Mouse (Mus musculus) midbrain, embryonic 11.5 days (tissue): ENCODE data around the gene P2rx7. TPM values are rescaled to one million over a fixed set of nuclear protein-coding genes. Genes with fewer than 3 reads are reported as not detected.

Experiments used
- microRNA-seq: library from miRNA; unstranded; fragments of <30 nt; microRNA quantifications from one replicate; pipeline ENCODE4, GENCODE M21; 2017
- polyA plus RNA-seq: library from polyadenylated mRNA; unstranded; fragments of >200 nt; fragmentation: Nextera tagmentation; extraction: Ambion mirVana; gene quantifications from 2 replicates; pipeline ENCODE4 v1.2.1, GENCODE M21; 2014

P2rx7 gene
- polyA plus RNA-seq, 1 experiment from 2014 or later, result 0.63 TPM

Small RNA genes lying within 50 kb of the gene (microRNA-seq; reads per million reads assigned to microRNA genes)
- gene Mir8115, result not detected

Other genes with a start within 250 kb of the P2rx7 start
- gene Anapc7, start 222.2 kb upstream of the P2rx7 start, polyA plus RNA-seq, result 30.5 and 32.0 TPM in 2 replicates
- 43.4 and 45.8 TPM in 2 replicates for gene Atp2a2, start 141.7 kb upstream of the P2rx7 start, polyA plus RNA-seq
- 48.5 and 50.5 TPM in 2 replicates for gene Ift81, start 29.4 kb upstream of the P2rx7 start, polyA plus RNA-seq
- 6.8 and 7.7 TPM in 2 replicates for gene P2rx4, start 63.6 kb downstream of the P2rx7 start, polyA plus RNA-seq
- gene Camkk2, start 135.5 kb downstream of the P2rx7 start, polyA plus RNA-seq, result 18.5 and 18.6 TPM in 2 replicates
- gene Anapc5, start 177.4 kb downstream of the P2rx7 start, polyA plus RNA-seq, result 497 and 528 TPM in 2 replicates
- gene Rnf34, start 206.1 kb downstream of the P2rx7 start, polyA plus RNA-seq, result 54.9 and 65.9 TPM in 2 replicates